Mouse (Mus musculus) small intestine, adult 2 months (tissue): Measurements from ENCODE around the gene Rasl12. TPM values are rescaled to one million over a fixed set of nuclear protein-coding genes. Genes with fewer than 3 reads are reported as not detected.

ENCODE experiments used
- H3K27ac ChIP-seq: fragments of 200-500 bp; 2 replicates; pipeline ENCODE4 v1.5.1; 2012; ENCODE audit warnings: low read depth, low read length, control low read depth, inconsistent platforms; ENCODE audit not compliant: insufficient read depth
- H3K27me3 ChIP-seq: fragments of 200-500 bp; 2 replicates; pipeline ENCODE4 v1.6.1; 2012; ENCODE audit warnings: mild to moderate bottlenecking, moderate library complexity, low read length, inconsistent platforms; ENCODE audit not compliant: control insufficient read depth, insufficient read depth
- H3K36me3 ChIP-seq: fragments of 200-500 bp; 2 replicates; pipeline ENCODE4 v1.6.1; 2012; ENCODE audit warnings: mild to moderate bottlenecking, low read length, control low read depth, inconsistent platforms; ENCODE audit not compliant: control insufficient read depth, insufficient read depth
- H3K4me1 ChIP-seq: fragments of 200-500 bp; 2 replicates; pipeline ENCODE4 v1.6.1; 2012; ENCODE audit warnings: low read length, inconsistent platforms, mixed read lengths; ENCODE audit not compliant: control insufficient read depth, insufficient read depth, insufficient read length
- H3K4me3 ChIP-seq: fragments of 200-500 bp; 2 replicates; pipeline ENCODE4 v1.5.1; 2012; ENCODE audit warnings: low read depth, mild to moderate bottlenecking, control low read depth, inconsistent platforms, low read length, moderate library complexity
- CTCF ChIP-seq: fragments of 200-500 bp; IDR thresholded peaks from 2 replicates; pipeline ENCODE4 v1.5.1; 2012; ENCODE audit warnings: low read depth, mild to moderate bottlenecking, control low read depth, inconsistent platforms, low read length, moderate library complexity, mixed read lengths; ENCODE audit not compliant: insufficient replicate concordance, insufficient read length; ENCODE audit errors: extremely low read depth
- POLR2A ChIP-seq: fragments of 200-500 bp; IDR thresholded peaks from 2 replicates; pipeline ENCODE4 v1.6.1; 2012; ENCODE audit warnings: low read depth, mild to moderate bottlenecking, control low read depth, inconsistent platforms, low read length, moderate library complexity
- WGBS: fragments of 180-500 bp; shearing (Covaris S2); methylation state at CpG from one replicate; pipeline ENCODE4 v1.1.7; 2018; 5-methylcytosine and 5-hydroxymethylcytosine counted together
- polyA plus RNA-seq: library from polyadenylated mRNA; depleted of rRNA; stranded (reverse); fragments of >200 nt; gene quantifications from 2 replicates; pipeline ENCODE4 v1.2.3, GENCODE M21; 2012

Gene Rasl12
- polyA plus RNA-seq, 1 experiment: 1.4 TPM

- 84% methylated on average over 8 of the region's 8 CpGs for WGBS
- Histone ChIP-seq H3K27me3 (no peaks in the 10 kb centered on the region), H3K4me3 (no peak overlapping the region), H3K36me3 (peaks cover 35% of the 10 kb centered on the region), H3K27ac (no peak overlapping the region), H3K4me1 (peaks cover 21% of the 10 kb centered on the region; the same call in 1 of the 2 replicates)
- no peak for TF ChIP-seq CTCF
- no peak for TF ChIP-seq POLR2A
These were observed 12.1 kb downstream of the Rasl12 start for GRCm38 (mm10) chr9:65410378-65410777.

GRCm38 (mm10) chr9:65411326-65411725 is 13.0 kb downstream of the Rasl12 start:
- 62% methylated on average over 3 of the region's 3 CpGs for WGBS
- peaks cover 23% of the 10 kb centered on the region; the same call in 1 of the 2 replicates for H3K4me1 ChIP-seq
- H3K27me3 ChIP-seq: no peaks in the 10 kb centered on the region
- no peak overlapping the region for H3K4me3 ChIP-seq
- peaks cover 36% of the 10 kb centered on the region for H3K36me3 ChIP-seq
- H3K27ac ChIP-seq: no peak overlapping the region
- TF ChIP-seq POLR2A (no peak), CTCF (no peak)

GRCm38 (mm10) chr9:65417738-65418137 is 19.4 kb downstream of the Rasl12 start:
- TF ChIP-seq POLR2A: no peak
- TF ChIP-seq CTCF: no peak
- no peak overlapping the region for H3K4me3 ChIP-seq
- H3K27me3 ChIP-seq: no peaks in the 10 kb centered on the region
- H3K36me3 ChIP-seq: peaks cover 29% of the 10 kb centered on the region
- H3K27ac ChIP-seq: no peak overlapping the region
- 75% methylated on average over 3 of the region's 3 CpGs for WGBS
- H3K4me1 ChIP-seq: peaks cover 5% of the 10 kb centered on the region; the same call in 1 of the 2 replicates

GRCm38 (mm10) chr9:65419633-65420032 is 21.3 kb downstream of the Rasl12 start:
- peaks cover 15% of the 10 kb centered on the region for H3K36me3 ChIP-seq
- peak overlapping the region; percentile 25; the same call in 1 of the 2 replicates for H3K4me3 ChIP-seq
- TF ChIP-seq CTCF (peak; percentile 32; the same call in 1 of the 2 replicates), POLR2A (no peak)
- no peak overlapping the region for H3K27ac ChIP-seq
- 84% methylated on average over 3 of the region's 3 CpGs for WGBS
- H3K27me3 ChIP-seq: no peaks in the 10 kb centered on the region
- H3K4me1 ChIP-seq: peaks cover 15% of the 10 kb centered on the region; the same call in 1 of the 2 replicates

- no peaks in the 10 kb centered on the region for H3K27me3 ChIP-seq
- WGBS: 25% methylated on average over 11 of the region's 11 CpGs
- peak within 1 kb of the TSS; percentile 67 for H3K4me3 ChIP-seq
- no peak for TF ChIP-seq CTCF
- TF ChIP-seq POLR2A: peak; percentile 54; the same call in 1 of the 2 replicates
- H3K27ac ChIP-seq: peak within 1 kb of the TSS; percentile 98
- peaks cover 3% of the 10 kb centered on the region; the same call in 1 of the 2 replicates for H3K36me3 ChIP-seq
- peaks cover 20% of the 10 kb centered on the region; the same call in 1 of the 2 replicates for H3K4me1 ChIP-seq
These were observed 24.6 kb downstream of the Rasl12 start, which contains the start of gene Slc51b for GRCm38 (mm10) chr9:65422760-65423501. Gene Slc51b, minus strand, starts transcription at chr9:65422955.

GRCm38 (mm10) chr9:65424393-65424792 is 26.1 kb downstream of the Rasl12 start:
- Histone ChIP-seq H3K27me3 (no peaks in the 10 kb centered on the region), H3K4me1 (peaks cover 23% of the 10 kb centered on the region; the same call in 1 of the 2 replicates), H3K36me3 (no peaks in the 10 kb centered on the region; the same call in 1 of the 2 replicates), H3K27ac (peak overlapping the region; percentile 88), H3K4me3 (no peak overlapping the region)
- no peak for TF ChIP-seq POLR2A
- TF ChIP-seq CTCF: no peak
- 6% methylated on average over 3 of the region's 3 CpGs for WGBS

GRCm38 (mm10) chr9:65427511-65427910 is 29.2 kb downstream of the Rasl12 start:
- peak overlapping the region; percentile 99 for H3K27ac ChIP-seq
- H3K27me3 ChIP-seq: no peaks in the 10 kb centered on the region
- H3K4me1 ChIP-seq: peaks cover 25% of the 10 kb centered on the region
- no peak for TF ChIP-seq POLR2A
- no peak for TF ChIP-seq CTCF
- 22% methylated on average over 2 of the region's 2 CpGs for WGBS
- no peak overlapping the region for H3K4me3 ChIP-seq
- H3K36me3 ChIP-seq: no peaks in the 10 kb centered on the region
